Mouse (Mus musculus): ENCODE measurements around the gene Trit1. TPM values are rescaled to one million over a fixed set of nuclear protein-coding genes. Genes with fewer than 3 reads are reported as not detected.

The Trit1 gene
- polyA plus RNA-seq, 1 experiment from 2014 or later, result 12.0 TPM

DNA sequence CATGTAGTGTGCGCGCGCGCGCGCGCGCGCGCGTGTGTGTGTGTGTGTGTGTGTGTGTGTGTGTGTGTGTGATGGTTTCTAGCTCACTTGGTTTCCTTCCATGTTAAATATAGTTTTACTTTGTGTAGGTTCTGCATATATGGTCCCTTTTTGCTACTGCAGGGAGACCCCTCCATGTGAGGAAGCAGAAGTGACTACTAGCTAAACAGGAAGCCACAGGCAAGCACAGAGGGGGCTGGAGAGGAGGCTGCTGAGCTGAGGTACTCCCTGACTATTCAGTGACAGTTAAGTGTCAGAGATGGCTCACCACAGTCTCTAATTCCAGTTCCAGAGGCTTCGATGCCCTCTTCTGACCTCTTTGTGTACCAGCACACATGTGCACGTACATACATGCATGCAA, 9.8 kb downstream of the Trit1 start:
- Histone ChIP-seq H3K4me1 (replicated peaks; ENCODE audit: control insufficient read depth, insufficient read depth) (no peaks in the 10 kb centered on the region), H3K36me3 (ENCODE audit: control insufficient read depth, insufficient read depth, low read length) (no peaks in the 10 kb centered on the region), H3K9me3 (ENCODE audit: control insufficient read depth, low read length) (no peaks in the 10 kb centered on the region), H3K27me3 (ENCODE audit: control insufficient read depth, insufficient read depth, low read length) (no peaks in the 10 kb centered on the region), H3K4me3 (ENCODE audit: low read depth, low read length) (no peak overlapping the region), H3K27ac (replicated peaks) (no peak overlapping the region), H3K4me2 (replicated peaks; ENCODE audit: low read depth) (no peak overlapping the region), H3K9ac (ENCODE audit: low read length) (no peak overlapping the region)
- WGBS, result 84% methylated on average over 13 of the region's 13 CpGs
- no peak for TF ChIP-seq CTCF (IDR thresholded peaks at IDR 0.05; ENCODE audit: low read depth)
- ATAC-seq (ENCODE audit: low FRiP score, low TSS enrichment) (no peak), DNase-seq (ENCODE audit: low spot score) (no peak)

DNA sequence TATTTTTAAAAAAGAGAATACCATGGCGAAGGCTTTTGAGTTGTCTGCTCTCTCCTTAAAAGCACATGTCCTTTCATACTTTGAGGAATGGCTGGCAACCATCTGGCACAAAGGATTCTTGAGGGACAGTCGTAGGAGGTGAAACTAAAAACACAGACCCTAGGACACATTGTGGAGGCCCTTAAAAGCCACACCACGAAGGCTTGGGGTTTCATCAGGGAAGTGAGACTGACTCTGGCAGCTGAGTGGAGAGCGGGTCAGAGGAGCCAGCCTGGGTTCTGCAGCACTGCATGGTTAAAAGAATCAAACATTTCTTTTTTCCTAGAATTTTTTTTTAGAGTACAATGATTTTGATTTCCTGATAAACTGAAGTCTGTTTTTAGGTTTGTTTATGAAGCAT, 10.2 kb downstream of the Trit1 start:
- Histone ChIP-seq H3K9me3 (ENCODE audit: control insufficient read depth, low read length) (no peaks in the 10 kb centered on the region), H3K9ac (ENCODE audit: low read length) (no peak overlapping the region), H3K4me3 (ENCODE audit: low read depth, low read length) (no peak overlapping the region), H3K4me1 (replicated peaks; ENCODE audit: control insufficient read depth, insufficient read depth) (no peaks in the 10 kb centered on the region), H3K27me3 (ENCODE audit: control insufficient read depth, insufficient read depth, low read length) (no peaks in the 10 kb centered on the region), H3K27ac (replicated peaks) (no peak overlapping the region), H3K36me3 (ENCODE audit: control insufficient read depth, insufficient read depth, low read length) (0 out of 2 replicates have a peak, but pooled peaks cover 3% of the 10 kb centered on the region), H3K4me2 (replicated peaks; ENCODE audit: low read depth) (no peak overlapping the region)
- 77% methylated on average over 4 of the region's 4 CpGs for WGBS
- TF ChIP-seq EP300 (optimal IDR thresholded peaks at IDR 0.05) (no peak), CTCF (IDR thresholded peaks at IDR 0.05; ENCODE audit: low read depth) (no peak)
- no peak for DNase-seq (ENCODE audit: low spot score)
- no peak for ATAC-seq (ENCODE audit: low FRiP score, low TSS enrichment)

DNA sequence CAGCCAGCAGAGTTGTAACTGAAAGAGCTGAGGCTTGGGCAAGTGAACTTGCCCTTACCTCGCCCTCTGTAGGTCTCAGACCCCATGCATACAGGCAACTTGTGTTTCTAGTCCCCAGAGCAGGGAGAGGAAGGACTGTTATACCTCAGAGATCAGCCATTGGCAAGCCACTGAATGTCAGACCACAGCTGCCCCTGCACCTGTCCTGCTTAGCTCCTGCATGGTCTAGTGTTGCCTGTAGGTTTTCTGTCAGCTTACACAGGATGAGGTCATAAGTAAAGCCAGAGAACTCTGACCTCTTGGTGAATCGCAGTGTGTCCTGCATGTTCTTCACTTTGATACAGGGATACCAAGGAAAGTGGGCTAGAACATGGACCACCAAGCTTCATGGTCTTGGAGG, 18.4 kb downstream of the Trit1 start:
- H3K27me3 ChIP-seq (ENCODE audit: control insufficient read depth, insufficient read depth, low read length), result no peaks in the 10 kb centered on the region
- no peak overlapping the region for H3K4me3 ChIP-seq (ENCODE audit: low read depth, low read length)
- H3K9me3 ChIP-seq (ENCODE audit: control insufficient read depth, low read length), result no peaks in the 10 kb centered on the region
- no peak for ATAC-seq (ENCODE audit: low FRiP score, low TSS enrichment)
- H3K36me3 ChIP-seq (ENCODE audit: control insufficient read depth, insufficient read depth, low read length), result peaks cover 3% of the 10 kb centered on the region; the same call in 1 of the 2 replicates
- no peak overlapping the region for H3K9ac ChIP-seq (ENCODE audit: low read length)
- no peak overlapping the region for H3K27ac ChIP-seq (replicated peaks)
- H3K4me2 ChIP-seq (replicated peaks; ENCODE audit: low read depth), result no peak overlapping the region
- H3K4me1 ChIP-seq (replicated peaks; ENCODE audit: control insufficient read depth, insufficient read depth), result 0 out of 2 replicates have a peak, but pooled peaks cover 3% of the 10 kb centered on the region
- TF ChIP-seq CTCF (IDR thresholded peaks at IDR 0.05; ENCODE audit: low read depth), result no peak
- TF ChIP-seq EP300 (optimal IDR thresholded peaks at IDR 0.05), result no peak
- WGBS, result 91% methylated on average over 2 of the region's 2 CpGs
- DNase-seq (ENCODE audit: low spot score), result no peak

DNA sequence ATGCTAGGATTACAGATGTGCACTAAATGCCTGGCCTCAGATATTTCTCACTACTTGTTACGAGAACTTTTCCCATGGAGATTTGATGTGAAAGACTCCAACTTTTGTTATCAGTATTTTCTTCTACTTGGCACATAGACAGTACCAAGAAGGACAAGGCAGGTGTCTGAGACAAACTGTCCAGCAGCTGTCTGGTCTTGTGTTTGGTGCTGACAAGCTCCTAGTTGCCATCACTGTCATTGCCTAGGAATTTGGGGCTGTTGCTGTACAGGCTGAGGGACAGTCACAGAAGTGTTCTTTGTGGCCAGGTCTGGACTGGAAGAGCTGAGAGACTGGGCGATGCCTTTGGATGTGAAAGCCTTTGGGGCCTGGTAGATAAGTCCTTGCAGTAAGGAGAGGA, 19.2 kb downstream of the Trit1 start:
- no peak for TF ChIP-seq EP300 (optimal IDR thresholded peaks at IDR 0.05)
- TF ChIP-seq CTCF (IDR thresholded peaks at IDR 0.05; ENCODE audit: low read depth), result no peak
- Histone ChIP-seq H3K27ac (replicated peaks) (no peak overlapping the region), H3K4me1 (replicated peaks; ENCODE audit: control insufficient read depth, insufficient read depth) (0 out of 2 replicates have a peak, but pooled peaks cover 3% of the 10 kb centered on the region), H3K36me3 (ENCODE audit: control insufficient read depth, insufficient read depth, low read length) (peaks cover 3% of the 10 kb centered on the region; the same call in 1 of the 2 replicates), H3K9me3 (ENCODE audit: control insufficient read depth, low read length) (no peaks in the 10 kb centered on the region), H3K27me3 (ENCODE audit: control insufficient read depth, insufficient read depth, low read length) (no peaks in the 10 kb centered on the region), H3K9ac (ENCODE audit: low read length) (no peak overlapping the region), H3K4me2 (replicated peaks; ENCODE audit: low read depth) (no peak overlapping the region), H3K4me3 (ENCODE audit: low read depth, low read length) (no peak overlapping the region)
- no peak for ATAC-seq (ENCODE audit: low FRiP score, low TSS enrichment)
- 94% methylated on average over 2 of the region's 2 CpGs for WGBS
- no peak for DNase-seq (ENCODE audit: low spot score)

DNA sequence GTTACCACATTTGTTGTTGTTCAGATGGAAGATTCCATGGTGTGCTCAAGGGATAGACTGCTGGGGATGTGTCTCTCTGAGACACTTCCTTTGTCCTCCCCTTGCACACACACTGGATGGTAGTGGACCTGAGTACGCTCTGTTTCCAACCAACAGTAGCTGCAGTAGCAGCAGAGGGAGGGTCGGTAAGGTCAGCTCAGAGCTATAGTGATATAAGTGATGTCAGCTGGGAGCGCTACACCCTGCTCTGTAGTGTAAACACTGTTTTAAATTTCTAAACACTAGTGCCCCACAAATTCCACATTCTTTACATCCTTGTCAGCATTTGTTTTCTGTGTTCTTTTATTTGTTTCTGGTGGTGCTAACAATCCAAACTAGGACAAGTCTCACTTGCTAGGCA, 20.3 kb downstream of the Trit1 start:
- WGBS, result 38% methylated on average over 3 of the region's 3 CpGs
- Histone ChIP-seq H3K4me3 (ENCODE audit: low read depth, low read length) (no peak overlapping the region), H3K27me3 (ENCODE audit: control insufficient read depth, insufficient read depth, low read length) (no peaks in the 10 kb centered on the region), H3K36me3 (ENCODE audit: control insufficient read depth, insufficient read depth, low read length) (no peaks in the 10 kb centered on the region; the same call in 1 of the 2 replicates), H3K9me3 (ENCODE audit: control insufficient read depth, low read length) (no peaks in the 10 kb centered on the region), H3K9ac (ENCODE audit: low read length) (no peak overlapping the region), H3K4me2 (replicated peaks; ENCODE audit: low read depth) (no peak overlapping the region), H3K4me1 (replicated peaks; ENCODE audit: control insufficient read depth, insufficient read depth) (0 out of 2 replicates have a peak, but pooled peaks cover 3% of the 10 kb centered on the region), H3K27ac (replicated peaks) (no peak overlapping the region)
- no peak for DNase-seq (ENCODE audit: low spot score)
- ATAC-seq (ENCODE audit: low FRiP score, low TSS enrichment), result no peak
- TF ChIP-seq CTCF (IDR thresholded peaks at IDR 0.05; ENCODE audit: low read depth), result no peak
- no peak for TF ChIP-seq EP300 (optimal IDR thresholded peaks at IDR 0.05)

- H3K27me3 ChIP-seq (ENCODE audit: control insufficient read depth, insufficient read depth, low read length), result no peaks in the 10 kb centered on the region
- no peak overlapping the region for H3K4me2 ChIP-seq (replicated peaks; ENCODE audit: low read depth)
- 89% methylated on average over 6 of the region's 6 CpGs for WGBS
- no peaks in the 10 kb centered on the region for H3K9me3 ChIP-seq (ENCODE audit: control insufficient read depth, low read length)
- no peak overlapping the region for H3K27ac ChIP-seq (replicated peaks)
- DNase-seq (ENCODE audit: low spot score) (no peak), ATAC-seq (ENCODE audit: low FRiP score, low TSS enrichment) (no peak)
- TF ChIP-seq EP300 (optimal IDR thresholded peaks at IDR 0.05) (no peak), CTCF (IDR thresholded peaks at IDR 0.05; ENCODE audit: low read depth) (no peak)
- no peak overlapping the region for H3K4me3 ChIP-seq (ENCODE audit: low read depth, low read length)
- H3K4me1 ChIP-seq (replicated peaks; ENCODE audit: control insufficient read depth, insufficient read depth), result 0 out of 2 replicates have a peak, but pooled peaks cover 3% of the 10 kb centered on the region
- no peaks in the 10 kb centered on the region for H3K36me3 ChIP-seq (ENCODE audit: control insufficient read depth, insufficient read depth, low read length)
- no peak overlapping the region for H3K9ac ChIP-seq (ENCODE audit: low read length)
These were observed 24.7 kb downstream of the Trit1 start for GRCm38 (mm10) chr4:123041131-123041530.

Measured in stomach, postnatal 0 days (tissue).